Mouse (Mus musculus) intestine, embryonic 16.5 days (tissue): ENCODE data around the gene Slc7a4. TPM values are rescaled to one million over a fixed set of nuclear protein-coding genes. Genes with fewer than 3 reads are reported as not detected.

Experiments used
- ATAC-seq: fragments of 200-750 bp; cut with Nextera tagmentation; 2 replicates; pipeline ENCODE4 v1.8.0; 2017; ENCODE audit warnings: moderate TSS enrichment, moderate library complexity
- H3K27ac ChIP-seq: fragments of 300-500 bp; sonication (generic); 2 replicates; pipeline ENCODE4 v1.5.1; 2014; ENCODE audit warnings: mild to moderate bottlenecking, low read length
- H3K27me3 ChIP-seq: fragments of 300-500 bp; sonication (generic); replicated peaks from 2 replicates; pipeline ENCODE4 v1.6.1; 2014; ENCODE audit warnings: low read length, control low read depth, mixed read lengths; ENCODE audit not compliant: control insufficient read depth, insufficient read depth
- H3K36me3 ChIP-seq: fragments of 300-500 bp; sonication (generic); 2 replicates; pipeline ENCODE4 v1.6.1; 2014; ENCODE audit warnings: low read length, control low read depth; ENCODE audit not compliant: control insufficient read depth, insufficient read depth
- H3K4me1 ChIP-seq: fragments of 300-500 bp; sonication (generic); 2 replicates; pipeline ENCODE4 v1.6.1; 2014; ENCODE audit warnings: low read length, control low read depth, mixed read lengths; ENCODE audit not compliant: control insufficient read depth, insufficient read depth
- H3K4me2 ChIP-seq: fragments of 300-500 bp; sonication (generic); 2 replicates; pipeline ENCODE4 v1.6.1; 2014; ENCODE audit warnings: low read depth, low read length, control low read depth
- H3K4me3 ChIP-seq: fragments of 300-500 bp; sonication (generic); 2 replicates; pipeline ENCODE4 v1.5.1; 2014; ENCODE audit warnings: mild to moderate bottlenecking, low read length
- H3K9ac ChIP-seq: fragments of 300-500 bp; sonication (generic); 2 replicates; pipeline ENCODE4 v1.6.1; 2014; ENCODE audit warnings: low read depth, low read length
- H3K9me3 ChIP-seq: fragments of 300-500 bp; sonication (generic); 2 replicates; pipeline ENCODE4 v1.6.1; 2016; ENCODE audit warnings: low read length, control low read depth; ENCODE audit not compliant: control insufficient read depth
- WGBS: fragments of 180-500 bp; shearing (Covaris S2); extraction: QIAGEN DNeasy Blood & Tissue Kit; methylation state at CpG from one replicate; pipeline ENCODE4 v1.1.7; 2014; 5-methylcytosine and 5-hydroxymethylcytosine counted together
- polyA plus RNA-seq: library from polyadenylated mRNA; unstranded; fragments of >200 nt; fragmentation: Nextera tagmentation; extraction: Ambion mirVana; gene quantifications from 2 replicates; pipeline ENCODE4 v1.2.1, GENCODE M21; 2015

Gene Slc7a4
- polyA plus RNA-seq, 1 experiment from 2014 or later, result 36.2 TPM

- Histone ChIP-seq H3K9me3 (no peaks in the 10 kb centered on the region), H3K9ac (peak overlapping the region; percentile 93), H3K27me3 (no peaks in the 10 kb centered on the region), H3K4me2 (peak overlapping the region; percentile 86), H3K36me3 (peaks cover 17% of the 10 kb centered on the region), H3K4me1 (peaks cover 19% of the 10 kb centered on the region), H3K4me3 (peak overlapping the region; percentile 75), H3K27ac (peak overlapping the region; percentile 97)
- 12% methylated on average over 17 of the region's 17 CpGs for WGBS
- ATAC-seq, result no peak
These were observed 52.9 kb downstream of the Slc7a4 start for GRCm38 (mm10) chr16:17529981-17530586.

GRCm38 (mm10) chr16:17528276-17528675, 54.7 kb downstream of the Slc7a4 start:
- peaks cover 19% of the 10 kb centered on the region for H3K4me1 ChIP-seq
- 85% methylated on average over 13 of the region's 13 CpGs for WGBS
- no peaks in the 10 kb centered on the region for H3K27me3 ChIP-seq
- no peaks in the 10 kb centered on the region for H3K9me3 ChIP-seq
- no peak overlapping the region for H3K27ac ChIP-seq
- no peak for ATAC-seq
- H3K4me2 ChIP-seq, result no peak overlapping the region
- H3K4me3 ChIP-seq, result no peak overlapping the region
- peaks cover 30% of the 10 kb centered on the region for H3K36me3 ChIP-seq
- H3K9ac ChIP-seq, result no peak overlapping the region

- Histone ChIP-seq H3K27ac (no peak overlapping the region), H3K4me3 (no peak overlapping the region), H3K9ac (no peak overlapping the region), H3K4me2 (no peak overlapping the region), H3K4me1 (peaks cover 19% of the 10 kb centered on the region), H3K9me3 (no peaks in the 10 kb centered on the region), H3K36me3 (peaks cover 35% of the 10 kb centered on the region), H3K27me3 (no peaks in the 10 kb centered on the region)
- ATAC-seq, result no peak
These were observed 55.4 kb downstream of the Slc7a4 start for GRCm38 (mm10) chr16:17527606-17528005.

- ATAC-seq, result peak; percentile 28
- WGBS, result 76% methylated on average over 6 of the region's 6 CpGs
These were observed 56.8 kb downstream of the Slc7a4 start for GRCm38 (mm10) chr16:17526223-17526622.

GRCm38 (mm10) chr16:17525524-17525923, 57.5 kb downstream of the Slc7a4 start:
- 85% methylated on average over 3 of the region's 3 CpGs for WGBS
- H3K9ac ChIP-seq, result no peak overlapping the region
- H3K4me2 ChIP-seq, result no peak overlapping the region
- peak overlapping the region; percentile 25 for H3K27ac ChIP-seq
- peaks cover 49% of the 10 kb centered on the region for H3K36me3 ChIP-seq
- no peaks in the 10 kb centered on the region for H3K27me3 ChIP-seq
- H3K4me1 ChIP-seq, result peaks cover 13% of the 10 kb centered on the region
- no peaks in the 10 kb centered on the region for H3K9me3 ChIP-seq
- no peak overlapping the region for H3K4me3 ChIP-seq
- no peak for ATAC-seq

More at GRCm38 (mm10) chr16:17526223-17526622, 56.8 kb downstream of the Slc7a4 start:
- Histone ChIP-seq H3K9me3 (no peaks in the 10 kb centered on the region), H3K36me3 (peaks cover 43% of the 10 kb centered on the region), H3K9ac (no peak overlapping the region), H3K4me1 (peaks cover 13% of the 10 kb centered on the region), H3K27ac (peak overlapping the region; percentile 38), H3K27me3 (no peaks in the 10 kb centered on the region), H3K4me2 (no peak overlapping the region), H3K4me3 (no peak overlapping the region)

- H3K36me3 ChIP-seq, result peaks cover 53% of the 10 kb centered on the region
- 90% methylated on average over 11 of the region's 11 CpGs for WGBS
- no peak overlapping the region for H3K9ac ChIP-seq
- H3K4me3 ChIP-seq, result no peak overlapping the region
- ATAC-seq, result no peak
- no peaks in the 10 kb centered on the region for H3K9me3 ChIP-seq
- peaks cover 4% of the 10 kb centered on the region for H3K4me1 ChIP-seq
- no peak overlapping the region for H3K27ac ChIP-seq
- H3K27me3 ChIP-seq, result no peaks in the 10 kb centered on the region
- no peak overlapping the region for H3K4me2 ChIP-seq
These were observed 58.9 kb downstream of the Slc7a4 start for GRCm38 (mm10) chr16:17524156-17524555.

Other genes starting within 250 kb of the Slc7a4 start
- 15.2 and 15.9 TPM in 2 replicates for gene Snap29, start 177.2 kb downstream of the Slc7a4 start, polyA plus RNA-seq
- 23.1 and 28.6 TPM in 2 replicates for gene Pi4ka, start 176.9 kb downstream of the Slc7a4 start, polyA plus RNA-seq
- 42.7 and 42.9 TPM in 2 replicates for gene Crkl, start 131.2 kb downstream of the Slc7a4 start, polyA plus RNA-seq
- gene Aifm3, start 93.6 kb downstream of the Slc7a4 start, polyA plus RNA-seq, result 8.9 and 9.7 TPM in 2 replicates
- gene Lztr1, start 74.5 kb downstream of the Slc7a4 start, polyA plus RNA-seq, result 96.8 and 128 TPM in 2 replicates
- gene Thap7, start 52.1 kb downstream of the Slc7a4 start, polyA plus RNA-seq, result 59.3 and 61.4 TPM in 2 replicates
- gene Lrrc74b, start 22.0 kb downstream of the Slc7a4 start, polyA plus RNA-seq, result 0.17 and 0.31 TPM in 2 replicates
- gene P2rx6, start 21.3 kb downstream of the Slc7a4 start, polyA plus RNA-seq, result 0.48 and 1.1 TPM in 2 replicates
- gene Smpd4, start 36.1 kb upstream of the Slc7a4 start, polyA plus RNA-seq, result 24.5 and 24.9 TPM in 2 replicates
- gene Ccdc74a, start 63.3 kb upstream of the Slc7a4 start, polyA plus RNA-seq, result 5.0 and 5.3 TPM in 2 replicates
- 43.9 and 47.9 TPM in 2 replicates for gene Med15, start 149.7 kb upstream of the Slc7a4 start, polyA plus RNA-seq
- gene Klhl22, start 176.4 kb upstream of the Slc7a4 start, polyA plus RNA-seq, result 56.5 and 59.2 TPM in 2 replicates
- 4.4 and 5.7 TPM in 2 replicates for gene Scarf2, start 214.1 kb upstream of the Slc7a4 start, polyA plus RNA-seq
- gene B830017H08Rik, start 249.9 kb upstream of the Slc7a4 start, polyA plus RNA-seq, result not detected in 2 replicates